Mouse (Mus musculus) frontal cortex, adult 2 months (tissue): Measurements from ENCODE around the gene Fgfr1op2. TPM values are rescaled to one million over a fixed set of nuclear protein-coding genes. Genes with fewer than 3 reads are reported as not detected.

Source experiments
- DNase-seq, 2 experiments: peaks; one replicate each; pipeline ENCODE4 v3.0.0; 2022; ENCODE audit warnings: low spot score in 1 of 2; ENCODE audit errors: extremely low spot score in 1 of 2
- polyA plus RNA-seq: library from polyadenylated mRNA; depleted of rRNA; stranded (reverse); fragments of >200 nt; gene quantifications from 2 replicates; pipeline ENCODE4 v1.2.3, GENCODE M21; 2012

Gene Fgfr1op2
- polyA plus RNA-seq, 1 experiment = 74.8 TPM

GRCm38 (mm10) chr6:146585134-146585533, 8.1 kb downstream of the Fgfr1op2 start:
- DNase-seq = no peak

DNA sequence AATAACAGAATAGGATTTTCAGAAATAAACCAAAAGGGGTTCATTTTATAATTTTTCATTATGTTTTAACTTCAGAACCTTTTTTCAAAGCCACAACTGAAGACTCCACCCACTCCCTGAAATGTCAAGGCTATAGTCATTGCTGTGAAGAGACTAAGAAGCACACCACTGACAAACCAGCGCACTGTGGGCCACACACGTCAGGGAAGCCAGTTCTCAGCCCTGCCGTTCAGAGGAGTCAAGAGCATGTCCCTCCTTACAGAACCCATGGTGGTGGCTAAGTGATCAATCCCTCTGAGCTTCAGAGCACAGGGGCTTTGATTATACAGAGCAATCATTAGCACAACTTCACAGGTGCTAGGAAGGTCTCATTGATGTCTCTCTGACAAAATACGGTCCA, 25.6 kb downstream of the Fgfr1op2 start:
- no peak for DNase-seq

GRCm38 (mm10) chr6:146603651-146604050, 26.6 kb downstream of the Fgfr1op2 start:
- no peak for DNase-seq

- DNase-seq = no peak
These were observed 34.4 kb downstream of the Fgfr1op2 start for GRCm38 (mm10) chr6:146611385-146611784.

DNA sequence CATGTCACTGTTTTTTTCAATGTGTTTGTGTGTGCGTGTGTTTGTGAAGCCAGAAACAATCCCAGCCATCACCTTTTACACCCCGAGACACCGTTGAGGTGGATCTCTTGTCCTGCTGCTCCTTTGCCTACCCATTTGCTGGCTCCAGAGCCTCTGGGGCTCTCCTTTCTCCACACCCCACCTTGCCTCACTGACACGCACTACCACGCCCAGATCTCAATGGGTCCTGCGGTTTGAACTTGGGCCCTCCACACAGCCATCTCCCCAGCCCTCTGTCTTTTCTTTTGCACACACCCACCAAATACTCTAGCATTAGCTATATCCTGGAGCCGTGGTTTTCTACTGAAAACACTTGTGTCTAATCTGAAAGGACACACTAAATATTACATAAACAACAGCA, 34.9 kb downstream of the Fgfr1op2 start:
- DNase-seq = no peak

- DNase-seq = no peak
These were observed 35.7 kb downstream of the Fgfr1op2 start for GRCm38 (mm10) chr6:146612736-146613135.

GRCm38 (mm10) chr6:146613907-146614306, 36.9 kb downstream of the Fgfr1op2 start:
- no peak for DNase-seq

DNA sequence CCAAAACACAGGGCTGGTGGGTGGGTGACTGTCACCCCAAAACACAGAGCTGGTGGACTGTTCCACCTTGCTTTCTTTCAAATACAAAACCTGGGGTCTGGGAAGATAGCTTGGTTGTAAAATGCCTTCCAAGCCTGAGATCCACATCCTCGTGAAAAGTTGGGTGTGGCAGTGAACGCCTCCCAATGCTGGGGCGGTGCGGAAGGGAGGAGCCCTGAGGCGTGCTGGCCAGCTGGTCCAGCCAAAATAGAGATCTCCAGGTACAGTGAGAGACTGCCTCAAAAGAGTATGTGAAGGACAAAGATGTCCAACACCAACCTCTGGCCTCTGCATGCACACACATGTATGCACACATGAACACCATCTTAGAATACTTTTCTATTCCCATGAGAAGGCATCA, 37.5 kb downstream of the Fgfr1op2 start:
- no peak for DNase-seq

DNA sequence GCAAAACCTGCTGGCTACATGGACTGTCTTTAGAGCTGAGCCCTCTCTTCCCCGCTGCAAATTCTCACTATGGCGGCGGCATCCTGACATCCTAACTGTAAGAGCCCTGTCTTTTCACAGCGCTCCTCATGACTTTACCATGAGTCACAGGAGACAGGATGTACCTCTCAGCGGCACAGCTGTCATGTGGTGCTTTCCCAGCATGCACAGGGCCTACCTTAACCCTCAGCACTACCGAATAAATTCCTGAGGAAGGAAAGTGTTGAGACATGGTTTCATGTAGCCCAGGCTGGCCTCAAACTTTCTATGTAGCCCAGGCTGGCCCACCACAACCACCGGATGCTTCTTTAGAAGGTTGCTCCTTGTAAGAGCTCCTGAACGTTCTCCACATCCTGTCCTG, 38.9 kb downstream of the Fgfr1op2 start:
- DNase-seq = no peak

- DNase-seq = no peak
These were observed 39.7 kb downstream of the Fgfr1op2 start for GRCm38 (mm10) chr6:146616670-146617069.

GRCm38 (mm10) chr6:146628123-146628522, 51.1 kb downstream of the Fgfr1op2 start:
- no peak for DNase-seq

DNA sequence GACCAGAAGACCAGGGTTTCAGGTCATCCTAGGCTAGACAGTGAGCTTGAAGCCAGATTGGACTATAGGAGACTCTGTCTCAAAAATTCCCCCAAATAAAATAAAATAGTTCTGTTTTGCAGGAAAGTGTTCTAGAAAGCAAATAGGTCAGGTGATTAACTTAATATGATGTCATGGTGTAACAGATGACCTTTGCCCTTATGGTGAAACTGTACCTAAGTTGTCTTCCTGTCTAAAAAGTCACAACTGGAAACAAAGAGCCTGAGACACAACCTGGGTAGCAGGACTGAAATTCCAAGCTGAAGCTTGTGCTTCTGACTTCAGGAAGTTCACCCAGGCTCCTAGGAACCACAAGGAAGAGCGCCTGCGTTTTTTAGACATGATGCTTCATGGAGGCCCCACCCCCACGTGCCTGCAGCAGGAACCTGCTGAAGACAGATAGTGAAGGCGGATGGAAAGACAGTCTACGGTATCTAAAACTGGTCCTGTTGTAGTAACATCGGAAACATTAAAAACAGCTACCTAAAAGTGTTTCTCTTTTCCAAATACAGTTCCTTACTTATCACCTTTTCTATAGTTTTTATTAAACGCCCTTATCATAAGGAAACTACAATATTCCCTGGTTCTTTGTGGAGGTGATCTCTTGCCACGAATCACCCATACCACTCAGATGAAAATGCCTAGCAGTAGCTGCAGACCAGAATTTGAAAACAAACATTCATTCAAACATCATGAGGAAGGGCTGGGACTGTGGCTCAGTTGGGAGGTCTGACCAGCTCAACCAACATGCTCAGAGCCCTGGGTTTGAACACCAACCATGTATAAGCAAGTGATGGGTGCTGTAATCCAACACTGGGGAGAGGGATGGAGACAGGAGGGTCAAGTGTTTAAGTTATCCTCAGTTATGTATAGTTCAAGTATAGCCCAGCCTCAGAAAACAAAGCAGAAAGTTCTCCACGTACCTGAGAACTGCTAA, 53.1 kb downstream of the Fgfr1op2 start:
- no peak for DNase-seq

GRCm38 (mm10) chr6:146630961-146631360, 54.0 kb downstream of the Fgfr1op2 start:
- no peak for DNase-seq

GRCm38 (mm10) chr6:146631847-146632246, 54.8 kb downstream of the Fgfr1op2 start:
- no peak for DNase-seq

DNA sequence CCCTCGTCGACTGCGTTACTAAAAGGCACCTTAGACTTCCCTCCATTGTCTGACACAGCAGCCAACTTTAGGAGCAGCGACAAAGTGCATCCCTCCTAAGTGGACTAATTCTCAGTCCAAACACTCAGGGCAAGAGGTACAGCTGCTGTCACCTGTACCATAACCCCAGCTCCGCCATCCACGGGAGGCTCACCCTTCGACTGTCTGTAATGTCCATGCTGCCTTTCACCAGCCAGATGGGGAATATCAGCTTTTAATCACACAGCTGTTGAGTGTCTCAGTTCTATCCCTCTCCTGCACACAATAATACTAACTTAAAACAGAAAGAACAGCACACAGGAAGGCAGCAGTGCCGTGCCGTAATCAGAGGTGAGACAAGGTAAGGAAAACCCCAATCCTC, 55.4 kb downstream of the Fgfr1op2 start:
- DNase-seq = no peak

DNA sequence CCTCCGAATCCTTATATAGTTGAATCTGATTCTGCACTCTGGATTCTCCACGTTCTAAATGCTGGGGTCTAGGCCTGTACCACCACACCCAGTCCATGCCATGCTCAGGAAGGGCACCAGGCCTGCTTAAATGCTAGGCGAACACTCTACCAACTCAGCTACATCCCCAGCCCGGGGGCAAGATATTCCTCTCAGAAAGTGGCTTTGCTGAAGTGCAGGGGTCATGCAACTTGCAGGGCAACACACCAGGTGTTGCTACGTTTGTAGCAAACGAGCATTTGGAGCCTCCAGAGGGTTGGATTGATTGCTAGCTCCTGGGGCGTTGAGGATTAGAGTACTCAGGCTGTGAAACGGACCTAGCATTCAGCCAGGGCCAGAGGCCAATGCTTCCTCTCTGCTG, 56.1 kb downstream of the Fgfr1op2 start:
- no peak for DNase-seq

DNA sequence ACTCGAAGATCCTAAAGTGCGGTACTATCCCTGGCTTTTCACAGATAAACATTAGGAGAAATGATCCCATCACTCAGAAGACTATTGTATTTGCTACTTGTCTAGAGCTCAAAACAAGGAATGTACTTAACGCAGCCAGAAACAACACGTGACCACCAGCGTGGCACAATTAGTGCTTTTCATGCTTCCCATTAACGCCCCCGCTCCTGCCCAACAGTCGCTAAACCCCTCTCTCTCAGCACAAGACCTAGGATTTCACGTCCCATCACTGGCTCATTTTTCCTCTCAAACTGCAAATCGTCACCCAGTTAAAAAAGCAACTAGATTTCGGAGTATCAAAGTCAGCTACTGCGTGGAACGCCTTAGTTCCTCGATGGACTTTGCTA, 56.6 kb downstream of the Fgfr1op2 start:
- DNase-seq = peak; percentile 19 to 52

DNA sequence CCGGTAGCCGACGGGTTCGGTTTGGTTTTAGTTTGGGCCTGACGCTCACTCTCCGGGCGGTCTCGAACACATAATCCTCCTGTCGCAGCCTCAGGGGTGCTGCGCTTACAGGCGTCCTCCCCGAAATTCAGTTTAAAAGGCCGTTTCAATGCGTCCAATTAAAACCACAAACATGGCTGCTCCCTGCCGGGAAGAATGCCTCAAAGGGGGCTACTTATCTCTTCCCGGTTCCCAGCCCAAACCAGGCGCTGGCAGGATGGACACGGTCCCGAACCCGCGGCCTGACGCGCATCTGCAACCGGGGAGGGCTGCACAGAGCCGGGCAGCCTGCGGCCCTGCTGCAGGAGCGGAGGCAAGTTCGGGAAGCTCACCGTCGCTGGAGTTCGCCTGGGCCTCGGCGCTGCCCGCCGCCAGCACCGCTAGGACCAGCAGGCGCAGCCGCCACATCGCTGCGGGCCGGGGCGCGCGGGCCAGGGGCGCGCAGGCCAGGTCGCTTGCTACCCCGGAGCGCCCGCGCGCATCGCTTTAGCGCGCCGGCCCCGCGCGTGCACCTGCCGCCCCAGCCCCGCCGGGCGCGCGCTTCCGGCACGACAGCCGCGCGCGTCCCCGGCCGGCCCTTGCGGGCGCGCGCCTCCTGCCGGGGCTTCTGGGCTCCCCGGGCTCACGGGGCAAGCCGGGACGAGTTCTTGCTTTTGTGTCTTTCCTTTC, 57.2 kb downstream of the Fgfr1op2 start:
- DNase-seq = peak in 1 of 2 experiments; percentile 65

DNA sequence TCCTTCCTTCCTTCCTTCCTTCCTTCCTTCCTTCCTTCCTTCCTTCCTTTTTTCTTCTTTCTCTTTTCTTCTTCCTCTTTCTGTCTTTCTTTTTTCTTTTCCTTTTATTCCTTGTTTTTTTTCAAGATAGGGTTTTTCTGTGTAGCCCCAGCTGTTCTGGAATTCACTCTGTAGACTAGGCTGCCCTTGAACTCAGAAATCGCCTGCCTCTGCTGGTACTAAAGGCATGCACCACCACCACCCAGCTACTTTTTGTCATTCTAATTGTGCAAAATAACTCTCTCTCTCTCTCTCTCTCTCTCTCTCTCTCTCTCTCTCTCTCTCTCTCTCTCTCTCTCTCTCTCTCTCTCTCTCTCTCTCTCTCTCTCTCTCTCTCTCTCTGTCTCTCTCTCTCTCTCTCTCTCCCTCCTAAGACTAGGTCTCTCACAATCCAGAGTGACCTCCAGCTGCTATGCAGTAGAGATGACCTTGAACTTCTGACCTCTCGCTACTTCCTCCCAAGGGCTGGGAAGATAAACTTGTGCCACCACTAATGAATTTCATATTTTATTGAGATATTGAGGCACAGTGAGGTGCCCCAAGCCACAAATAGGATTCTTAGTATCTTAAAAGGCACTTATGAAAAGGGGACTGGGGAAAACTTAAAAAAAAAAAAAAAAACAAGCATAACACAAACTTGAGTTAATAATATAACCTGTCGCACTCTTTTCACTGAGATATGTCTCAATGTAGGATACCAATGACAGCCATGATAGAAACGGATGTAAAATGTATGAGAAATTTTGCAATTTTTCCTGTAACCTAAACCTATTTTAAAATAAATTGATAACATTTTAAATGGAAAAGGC, 58.0 kb downstream of the Fgfr1op2 start:
- DNase-seq = no peak

- no peak for DNase-seq
These were observed 59.5 kb downstream of the Fgfr1op2 start for GRCm38 (mm10) chr6:146636482-146636881.
